Mouse (Mus musculus) C3H10T1/2 (cell line): ENCODE results near the gene Mab21l2. TPM values are rescaled to one million over a fixed set of nuclear protein-coding genes. Genes with fewer than 3 reads are reported as not detected.

ENCODE experiments used
- polyA plus RNA-seq, 2 experiments: library from polyadenylated mRNA; unstranded; fragments of >200 nt; fragmentation: generic; extraction: Trizol; gene quantifications; one replicate each; pipeline ENCODE4 v1.2.1; 2012; ENCODE audit warnings: missing spikeins in 2 of 2

Gene Mab21l2
- under 1 TPM in 1 of 2 experiments, not detected in 1; 0.11 TPM for polyA plus RNA-seq

DNA sequence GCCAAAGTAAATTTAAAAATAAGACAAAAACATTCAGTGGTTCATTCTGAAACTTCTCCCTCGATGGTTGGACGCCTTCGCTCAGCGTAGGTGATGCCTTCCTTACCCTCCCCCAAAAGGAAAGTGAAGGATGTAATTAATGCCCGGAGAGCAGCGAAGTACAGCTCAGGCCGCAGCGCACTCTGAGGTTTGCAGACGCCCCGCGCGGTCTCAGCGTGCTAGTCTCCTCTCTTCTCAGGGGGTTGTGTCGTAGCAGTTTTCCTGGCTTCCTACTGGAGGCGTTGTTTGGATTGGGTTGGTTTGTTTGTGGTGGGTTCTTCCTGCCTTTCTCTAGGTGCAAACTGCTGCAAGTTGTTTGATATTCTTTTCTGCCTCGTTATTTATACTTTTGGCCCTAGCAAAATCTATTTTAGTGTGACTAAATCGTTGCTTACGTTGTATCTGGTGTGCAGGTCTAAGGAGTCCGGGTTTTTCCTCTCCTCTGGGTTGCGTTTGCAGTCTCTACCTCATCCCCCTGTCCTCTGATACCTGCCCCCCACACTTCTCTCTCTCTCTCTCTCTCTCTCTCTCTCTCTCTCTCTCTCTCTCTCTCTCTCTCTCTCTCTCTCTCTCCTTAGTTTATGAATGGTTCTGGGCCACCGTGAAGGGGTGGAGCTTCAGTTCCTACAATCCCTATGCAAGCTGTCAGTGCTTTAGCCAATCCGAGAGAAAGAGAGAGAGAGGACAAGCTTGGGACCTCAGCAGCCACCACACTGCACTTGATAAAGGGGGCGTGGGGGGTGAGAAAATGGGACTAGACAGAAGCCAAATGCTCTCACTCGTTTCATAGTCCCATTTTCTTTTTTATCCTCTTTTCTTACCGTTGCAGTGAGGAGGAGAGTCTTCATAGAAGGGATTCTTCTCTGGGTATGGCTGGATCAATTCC is at the start of gene Mab21l2:
TSS of gene Mab21l2 (minus strand) at position 539 of the 925 bp plus-strand sequence.

